Mouse (Mus musculus) limb, embryonic 12.5 days (tissue): ENCODE data around the gene Rad51d. TPM values are rescaled to one million over a fixed set of nuclear protein-coding genes. Genes with fewer than 3 reads are reported as not detected.

ENCODE experiments used
- ATAC-seq: fragments of 200-750 bp; cut with Nextera tagmentation; 2 replicates; pipeline ENCODE4 v1.8.0; 2017; ENCODE audit warnings: low read depth, moderate TSS enrichment; ENCODE audit not compliant: insufficient number of reproducible peaks, insufficient read depth, low FRiP score, low TSS enrichment
- H3K27ac ChIP-seq: fragments of 300-500 bp; sonication (generic); 2 replicates; pipeline ENCODE4 v1.5.1; 2016; ENCODE audit warnings: mild to moderate bottlenecking, moderate library complexity
- H3K27me3 ChIP-seq: fragments of 300-500 bp; sonication (generic); 2 replicates; pipeline ENCODE4 v1.6.1; 2016; ENCODE audit warnings: mild to moderate bottlenecking, moderate library complexity
- H3K36me3 ChIP-seq: fragments of 300-500 bp; sonication (generic); 2 replicates; pipeline ENCODE4 v1.6.1; 2016; ENCODE audit warnings: mild to moderate bottlenecking, moderate library complexity
- H3K4me1 ChIP-seq: fragments of 300-500 bp; sonication (generic); replicated peaks from 2 replicates; pipeline ENCODE4 v1.6.1; 2016
- H3K4me2 ChIP-seq: fragments of 300-500 bp; sonication (generic); 2 replicates; pipeline ENCODE4 v1.6.1; 2016; ENCODE audit warnings: mild to moderate bottlenecking, moderate library complexity
- H3K4me3 ChIP-seq: fragments of 300-500 bp; sonication (generic); replicated peaks from 2 replicates; pipeline ENCODE4 v1.5.1; 2016; ENCODE audit warnings: mild to moderate bottlenecking
- H3K9ac ChIP-seq: fragments of 300-500 bp; sonication (generic); replicated peaks from 2 replicates; pipeline ENCODE4 v1.6.1; 2016; ENCODE audit warnings: mild to moderate bottlenecking, moderate library complexity
- H3K9me3 ChIP-seq: fragments of 300-500 bp; sonication (generic); 2 replicates; pipeline ENCODE4 v1.6.1; 2016; ENCODE audit warnings: mild to moderate bottlenecking, moderate library complexity
- WGBS: fragments of 180-500 bp; shearing (Covaris S2); methylation state at CpG from one replicate; pipeline ENCODE4 v1.1.7; 2016; 5-methylcytosine and 5-hydroxymethylcytosine counted together
- polyA plus RNA-seq: library from polyadenylated mRNA; unstranded; fragments of >200 nt; fragmentation: Nextera tagmentation; extraction: Ambion mirVana; gene quantifications from 2 replicates; pipeline ENCODE4 v1.2.1, GENCODE M21; 2016

The Rad51d gene
- polyA plus RNA-seq, 1 experiment from 2014 or later: 10.3 TPM

- Histone ChIP-seq H3K36me3 (no peaks in the 10 kb centered on the region), H3K4me1 (0 out of 2 replicates have a peak, but pooled peaks cover 8% of the 10 kb centered on the region), H3K9ac (peak overlapping the region; percentile 69; the same call in 1 of the 2 replicates), H3K9me3 (no peaks in the 10 kb centered on the region), H3K4me3 (peak overlapping the region; percentile 83), H3K4me2 (peak overlapping the region; percentile 70), H3K27ac (no peak overlapping the region), H3K27me3 (no peaks in the 10 kb centered on the region)
- WGBS: 73% methylated on average over 9 of the region's 9 CpGs
- ATAC-seq: no peak
Measured at GRCm38 (mm10) chr11:82869506-82870172, 20.8 kb downstream of the Rad51d start.

GRCm38 (mm10) chr11:82867956-82868355, 22.5 kb downstream of the Rad51d start:
- Histone ChIP-seq H3K4me1 (0 out of 2 replicates have a peak, but pooled peaks cover 8% of the 10 kb centered on the region), H3K27ac (no peak overlapping the region), H3K27me3 (no peaks in the 10 kb centered on the region), H3K36me3 (no peaks in the 10 kb centered on the region), H3K4me2 (no peak overlapping the region), H3K9me3 (no peaks in the 10 kb centered on the region), H3K4me3 (no peak overlapping the region), H3K9ac (no peak overlapping the region)
- 73% methylated on average over 5 of the region's 5 CpGs for WGBS
- ATAC-seq: no peak

- no peak overlapping the region for H3K27ac ChIP-seq
- H3K9ac ChIP-seq: no peak overlapping the region
- H3K9me3 ChIP-seq: no peaks in the 10 kb centered on the region
- peaks cover 10% of the 10 kb centered on the region; the same call in 1 of the 2 replicates for H3K4me1 ChIP-seq
- ATAC-seq: no peak
- H3K27me3 ChIP-seq: no peaks in the 10 kb centered on the region
- H3K4me3 ChIP-seq: no peak overlapping the region
- H3K36me3 ChIP-seq: no peaks in the 10 kb centered on the region
- WGBS: 35% methylated on average over 7 of the region's 7 CpGs
- H3K4me2 ChIP-seq: no peak overlapping the region
Measured at GRCm38 (mm10) chr11:82866850-82867564, 23.4 kb downstream of the Rad51d start.

DNA sequence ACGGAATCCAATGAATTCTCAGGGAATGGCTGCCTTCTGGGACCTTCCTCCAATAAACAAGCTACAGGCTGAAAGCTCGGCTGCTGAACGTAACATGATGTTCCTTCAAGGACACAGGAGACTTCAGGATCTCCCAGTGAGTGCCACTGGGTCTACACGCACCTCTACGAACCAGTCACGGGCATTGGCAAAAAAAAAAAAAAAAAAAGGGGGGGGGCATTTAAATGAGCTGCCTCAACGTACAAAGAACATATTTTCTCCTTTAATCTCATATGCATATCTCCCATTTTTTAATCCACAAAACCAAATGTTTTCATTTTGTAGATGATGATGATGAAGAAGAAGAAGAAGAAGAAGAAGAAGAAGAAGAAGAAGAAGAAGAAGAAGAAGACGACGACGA, 24.5 kb downstream of the Rad51d start:
- Histone ChIP-seq H3K4me2 (no peak overlapping the region), H3K9ac (no peak overlapping the region), H3K27ac (no peak overlapping the region), H3K4me3 (no peak overlapping the region), H3K36me3 (no peaks in the 10 kb centered on the region), H3K27me3 (no peaks in the 10 kb centered on the region), H3K9me3 (no peaks in the 10 kb centered on the region), H3K4me1 (peaks cover 14% of the 10 kb centered on the region; the same call in 1 of the 2 replicates)
- no peak for ATAC-seq
- WGBS: 81% methylated on average over 10 of the region's 10 CpGs

GRCm38 (mm10) chr11:82863488-82863931, 26.9 kb downstream of the Rad51d start:
- 67% methylated on average over 4 of the region's 4 CpGs for WGBS
- Histone ChIP-seq H3K9me3 (no peaks in the 10 kb centered on the region), H3K27me3 (no peaks in the 10 kb centered on the region), H3K4me3 (no peak overlapping the region), H3K36me3 (no peaks in the 10 kb centered on the region), H3K27ac (no peak overlapping the region), H3K9ac (no peak overlapping the region), H3K4me1 (peaks cover 6% of the 10 kb centered on the region; the same call in 1 of the 2 replicates), H3K4me2 (no peak overlapping the region)
- no peak for ATAC-seq

GRCm38 (mm10) chr11:82863059-82863458, 27.4 kb downstream of the Rad51d start:
- Histone ChIP-seq H3K9me3 (no peaks in the 10 kb centered on the region), H3K27ac (no peak overlapping the region)
- WGBS: 68% methylated on average over 2 of the region's 2 CpGs

GRCm38 (mm10) chr11:82862638-82863037, 27.8 kb downstream of the Rad51d start:
- Histone ChIP-seq H3K27ac (no peak overlapping the region), H3K9ac (no peak overlapping the region), H3K36me3 (no peaks in the 10 kb centered on the region), H3K27me3 (no peaks in the 10 kb centered on the region), H3K4me1 (peaks cover 6% of the 10 kb centered on the region; the same call in 1 of the 2 replicates), H3K9me3 (no peaks in the 10 kb centered on the region), H3K4me3 (no peak overlapping the region), H3K4me2 (no peak overlapping the region)
- no peak for ATAC-seq
- WGBS: 78% methylated on average over 9 of the region's 9 CpGs

More at GRCm38 (mm10) chr11:82863059-82863458, 27.4 kb downstream of the Rad51d start:
- Histone ChIP-seq H3K4me3 (no peak overlapping the region), H3K4me2 (no peak overlapping the region), H3K4me1 (peaks cover 6% of the 10 kb centered on the region; the same call in 1 of the 2 replicates), H3K9ac (no peak overlapping the region), H3K27me3 (no peaks in the 10 kb centered on the region), H3K36me3 (no peaks in the 10 kb centered on the region)
- ATAC-seq: no peak

DNA sequence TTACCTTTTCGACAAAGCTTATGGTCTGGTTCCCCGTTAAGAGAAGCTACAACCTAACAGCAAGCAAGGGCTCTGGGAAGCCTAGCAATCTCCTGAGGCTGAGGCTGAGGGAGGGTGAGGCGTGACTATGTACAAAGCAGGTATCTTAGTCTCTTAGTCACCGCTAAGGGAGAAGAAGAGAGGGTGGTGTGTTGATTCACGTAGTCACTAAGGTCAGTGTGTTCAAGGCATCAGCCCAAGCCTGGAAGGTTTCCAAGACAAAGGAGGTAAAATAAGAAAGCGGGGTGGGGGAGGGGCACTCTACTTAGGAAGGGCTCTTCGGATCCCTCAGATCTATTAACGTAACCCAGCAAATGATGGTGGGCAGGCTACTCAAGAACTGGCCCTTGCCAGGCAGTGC, 28.9 kb downstream of the Rad51d start:
- Histone ChIP-seq H3K4me1 (peaks cover 6% of the 10 kb centered on the region; the same call in 1 of the 2 replicates), H3K27me3 (no peaks in the 10 kb centered on the region), H3K9me3 (no peaks in the 10 kb centered on the region), H3K27ac (no peak overlapping the region), H3K36me3 (peaks cover 4% of the 10 kb centered on the region; the same call in 1 of the 2 replicates), H3K4me3 (no peak overlapping the region), H3K9ac (no peak overlapping the region), H3K4me2 (no peak overlapping the region)
- 76% methylated on average over 8 of the region's 8 CpGs for WGBS
- ATAC-seq: no peak

GRCm38 (mm10) chr11:82860759-82861158, 29.7 kb downstream of the Rad51d start:
- H3K4me1 ChIP-seq: peaks cover 9% of the 10 kb centered on the region; the same call in 1 of the 2 replicates
- H3K27me3 ChIP-seq: no peaks in the 10 kb centered on the region
- peaks cover 4% of the 10 kb centered on the region; the same call in 1 of the 2 replicates for H3K36me3 ChIP-seq
- 85% methylated on average over 6 of the region's 6 CpGs for WGBS
- H3K4me2 ChIP-seq: no peak overlapping the region
- no peak overlapping the region for H3K4me3 ChIP-seq
- no peak overlapping the region for H3K27ac ChIP-seq
- H3K9ac ChIP-seq: no peak overlapping the region
- no peak for ATAC-seq
- no peaks in the 10 kb centered on the region for H3K9me3 ChIP-seq

DNA sequence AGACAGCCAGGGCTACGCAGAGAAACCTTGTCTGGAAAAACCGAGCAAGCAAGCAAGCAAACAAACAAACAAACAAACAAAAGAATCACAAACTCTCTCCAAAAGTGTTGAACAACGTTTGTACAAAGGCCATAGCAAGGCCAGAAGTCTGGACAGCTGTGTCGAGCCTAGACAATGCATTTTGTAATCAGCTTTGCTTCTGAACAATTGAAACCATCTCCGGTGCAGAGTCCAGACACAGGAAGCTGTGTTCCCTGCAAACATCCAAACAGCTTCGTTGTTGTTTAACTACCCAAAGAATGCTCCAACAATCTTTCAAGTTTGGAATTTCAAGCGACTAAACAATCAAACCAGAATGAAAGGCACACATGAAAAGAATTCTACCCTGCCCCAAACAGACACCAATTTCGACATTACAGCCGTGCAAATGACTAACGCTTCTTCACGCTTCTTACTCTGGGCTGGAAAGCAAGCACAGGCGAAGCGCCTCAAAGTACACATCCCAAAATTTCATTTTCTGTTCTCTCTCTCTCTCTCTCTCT, 33.0 kb downstream of the Rad51d start:
- Histone ChIP-seq H3K36me3 (peaks cover 4% of the 10 kb centered on the region; the same call in 1 of the 2 replicates), H3K27ac (0 out of 2 replicates have a peak overlapping the region, but pooled peaks have one; percentile 12), H3K9me3 (no peaks in the 10 kb centered on the region), H3K27me3 (no peaks in the 10 kb centered on the region), H3K4me1 (peaks cover 9% of the 10 kb centered on the region; the same call in 1 of the 2 replicates), H3K4me2 (no peak overlapping the region), H3K4me3 (no peak overlapping the region), H3K9ac (no peak overlapping the region)
- WGBS: 83% methylated on average over 13 of the region's 13 CpGs
- ATAC-seq: no peak

- Histone ChIP-seq H3K4me3 (no peak overlapping the region), H3K36me3 (peaks cover 4% of the 10 kb centered on the region; the same call in 1 of the 2 replicates), H3K9ac (no peak overlapping the region), H3K4me1 (0 out of 2 replicates have a peak, but pooled peaks cover 3% of the 10 kb centered on the region), H3K27ac (0 out of 2 replicates have a peak overlapping the region, but pooled peaks have one; percentile 12), H3K4me2 (no peak overlapping the region), H3K9me3 (no peaks in the 10 kb centered on the region), H3K27me3 (no peaks in the 10 kb centered on the region)
- no peak for ATAC-seq
- WGBS: 82% methylated on average over 10 of the region's 10 CpGs
Measured at GRCm38 (mm10) chr11:82856032-82856431, 34.4 kb downstream of the Rad51d start.
